Mouse (Mus musculus) heart, postnatal 14 days (tissue): ENCODE measurements at regions not wholly inside any gene's neighbourhood (a gene's known extent, or its start where the extent isn't known, plus 50 kb on each side); places are given as distances from the start of the nearest gene placed in this dataset.

Experiments
- DNase-seq, 2 experiments: peaks; one replicate each; pipeline ENCODE4 v3.0.0; 2021 to 2022
- intact Hi-C: fragments of 180-260 bp; cut with DNase I; formaldehyde crosslinking; loops from one replicate; pipeline ENCODE4 v1.15.1; 2025

DNA sequence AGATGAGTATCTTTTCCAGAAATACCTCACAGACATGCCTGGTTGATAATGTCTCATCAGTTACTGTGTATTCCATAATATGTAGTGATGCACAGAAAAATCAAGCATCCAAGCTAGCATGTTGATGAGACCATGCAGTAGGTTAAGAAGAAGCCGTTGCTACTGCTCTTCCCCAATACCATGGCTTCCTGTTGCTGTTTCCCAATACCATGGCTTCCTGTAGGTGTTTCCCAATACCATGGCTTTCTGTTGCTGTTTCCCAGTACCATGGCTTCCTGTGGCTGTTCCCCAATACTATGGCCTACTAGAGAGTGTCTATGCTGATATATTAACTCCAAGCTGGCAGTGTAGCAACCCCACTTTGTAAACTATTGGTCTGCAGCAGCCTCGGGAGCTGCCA is 253.7 kb downstream of the Stim2 start:
- intact Hi-C loops, result loop anchor here (10.0 kb wide), 1 partner anchor 543 kb away; no protein-coding TSS in a partner anchor
- no peak for DNase-seq

DNA sequence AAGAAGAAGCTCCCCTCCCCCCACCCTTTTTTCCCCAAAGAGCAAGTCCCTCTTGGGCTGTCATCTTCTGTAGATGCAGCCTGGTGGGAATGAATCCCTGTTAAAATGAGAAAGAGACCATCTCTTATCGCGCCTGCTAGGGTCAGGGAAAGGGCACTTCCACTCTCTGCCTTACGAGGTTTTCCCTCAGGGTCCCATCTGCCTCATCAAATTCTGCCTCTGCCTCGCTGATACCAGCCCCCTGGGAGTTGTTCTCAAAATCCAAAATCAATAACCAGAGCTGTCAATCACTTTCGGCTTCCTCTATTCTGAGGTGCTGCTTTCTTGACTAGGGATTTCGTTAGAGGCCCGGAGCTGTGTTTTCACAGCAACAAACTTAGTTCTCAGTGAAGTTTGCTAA is 255.7 kb downstream of the Stim2 start:
- no peak for DNase-seq
- intact Hi-C loops, result loop anchor here (10.0 kb wide), 1 partner anchor 541 kb away; no protein-coding TSS in a partner anchor

DNA sequence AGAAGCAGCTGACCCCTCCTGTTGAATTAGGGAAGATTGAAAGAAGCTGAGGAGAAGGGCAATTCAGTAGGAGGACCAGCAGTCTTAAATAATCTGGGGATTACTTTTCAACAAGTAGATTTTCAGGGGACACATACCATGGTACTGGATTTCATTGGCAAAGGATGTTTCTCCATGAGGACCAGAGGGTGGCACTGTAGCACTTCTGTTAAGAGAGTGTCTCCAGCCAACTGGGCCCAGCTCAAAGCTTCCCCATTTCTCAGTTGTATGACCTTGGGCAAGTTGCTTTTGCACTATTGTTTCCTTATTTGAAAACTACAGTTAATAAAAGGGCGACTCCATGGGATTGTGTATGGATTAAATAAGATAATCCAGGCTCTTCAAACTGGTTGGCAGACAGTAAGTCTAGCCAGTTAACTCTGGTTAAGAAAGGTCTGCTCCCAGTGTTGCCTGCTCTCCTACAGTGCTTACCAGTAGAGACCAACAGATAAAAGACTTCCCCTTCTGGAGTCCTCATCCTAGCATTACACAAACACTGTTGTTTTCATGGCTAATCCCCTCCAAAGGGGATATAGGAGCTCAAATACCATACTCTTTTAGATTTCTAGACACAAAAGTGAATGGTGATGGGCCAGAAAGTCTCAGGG is 259.9 kb downstream of the Stim2 start:
- DNase-seq, result peak; percentile 11 to 43
- intact Hi-C loops, result loop anchor here (10.0 kb wide), 1 partner anchor 537 kb away; no protein-coding TSS in a partner anchor

DNA sequence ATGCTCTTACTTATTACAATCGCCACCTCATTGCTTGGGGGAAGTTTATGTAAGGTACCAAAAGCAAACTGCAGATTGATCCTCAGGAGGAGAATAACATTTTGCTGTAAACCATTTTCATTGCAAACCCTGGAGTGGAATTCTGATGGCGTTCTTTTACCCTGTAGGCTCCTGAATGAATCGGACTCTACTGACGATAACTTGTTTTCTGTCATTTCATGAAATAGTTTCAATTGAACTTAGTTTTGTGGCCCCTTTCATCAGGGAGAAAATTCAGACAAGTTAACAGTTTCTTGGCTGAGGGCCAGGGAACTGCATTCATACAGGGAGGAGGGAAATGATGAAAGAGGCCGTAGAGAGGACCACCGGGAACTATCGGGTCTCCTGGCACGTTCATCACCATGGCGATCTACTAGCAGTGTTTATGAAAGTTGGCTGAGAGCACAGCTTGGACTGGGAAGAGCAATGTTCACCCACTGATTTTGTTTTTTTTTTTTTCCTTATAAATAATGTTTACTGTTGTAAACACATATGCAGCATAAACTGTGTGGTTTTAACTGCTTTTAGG is 266.7 kb downstream of the Stim2 start:
- DNase-seq, result no peak
- intact Hi-C loops, result loop anchor here (10.0 kb wide), 2 partner anchors 160 to 320 kb away; no protein-coding TSS in a partner anchor

DNA sequence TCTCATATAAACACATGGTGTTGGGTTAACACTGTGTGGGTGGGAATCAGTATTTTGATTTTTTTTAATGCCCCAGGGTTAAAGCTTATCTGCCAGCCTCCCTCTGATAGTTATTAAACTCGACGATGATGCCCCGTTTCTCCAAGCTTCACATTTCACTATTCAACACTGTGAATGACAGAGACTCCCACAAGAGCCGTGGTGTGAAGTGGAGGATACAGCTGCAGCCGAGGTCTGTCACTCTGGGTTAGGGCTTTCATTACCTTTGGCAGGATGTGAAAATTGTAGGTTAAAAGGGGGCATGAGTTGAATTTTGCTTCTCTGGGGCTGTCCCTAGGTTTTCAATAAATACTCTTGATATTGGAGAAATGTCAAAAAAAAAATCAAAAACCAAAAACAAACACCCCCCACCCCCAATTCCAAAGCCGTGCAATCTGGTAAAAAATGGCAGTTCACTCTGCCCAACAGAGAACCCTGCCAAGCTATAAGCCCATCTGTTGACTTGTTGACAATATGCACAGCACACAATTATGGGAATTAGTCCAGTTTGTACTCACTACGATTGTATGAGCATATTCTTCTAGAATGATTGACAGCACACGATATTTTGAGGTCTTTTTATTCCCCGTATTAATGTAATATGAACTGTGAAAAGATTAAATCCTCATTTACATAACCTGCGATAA is 269.7 kb downstream of the Stim2 start:
- no peak for DNase-seq
- intact Hi-C loops, result loop anchor here (10.0 kb wide), 2 partner anchors 157 to 317 kb away; no protein-coding TSS in a partner anchor

DNA sequence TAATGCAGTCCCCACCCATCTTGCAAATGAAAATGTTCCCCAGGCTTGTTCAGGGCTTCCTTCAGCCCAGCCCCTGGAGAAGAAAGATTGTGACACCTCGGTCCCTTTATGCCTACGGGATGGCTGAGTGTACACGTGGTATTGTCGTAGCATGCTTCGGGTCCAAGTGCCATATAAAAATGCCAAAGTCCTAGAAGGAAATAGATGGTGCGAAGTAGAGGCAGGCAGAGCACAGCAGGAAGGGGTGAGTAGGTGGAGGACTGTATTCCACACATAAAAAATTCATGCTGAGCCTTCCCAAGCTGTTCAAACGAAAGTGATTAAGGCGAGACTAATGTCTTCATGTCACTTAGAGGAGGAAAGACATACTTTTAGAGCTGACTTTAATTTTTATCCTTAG is 281.1 kb downstream of the Stim2 start:
- no peak for DNase-seq
- intact Hi-C loops, result no loop called here

DNA sequence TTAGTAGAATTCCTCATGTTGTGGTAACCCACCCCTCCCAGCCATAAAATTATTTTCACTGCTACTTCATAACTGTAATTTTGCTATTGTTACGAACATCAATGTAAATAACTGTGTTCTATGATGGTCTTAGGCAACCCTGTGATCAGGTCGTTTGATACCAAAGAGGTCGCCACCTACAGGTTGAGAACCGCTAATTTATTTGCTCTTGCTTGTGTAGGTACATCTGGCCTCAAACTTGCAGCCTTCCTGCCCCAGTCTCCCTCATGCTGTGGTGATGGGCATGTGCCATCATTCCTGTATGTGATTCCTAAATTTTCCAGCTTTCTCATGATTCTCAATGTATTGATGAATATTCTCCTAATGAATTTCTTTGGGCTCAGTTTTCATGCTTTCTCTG is 282.4 kb downstream of the Stim2 start:
- intact Hi-C loops, result no loop called here
- DNase-seq, result no peak

DNA sequence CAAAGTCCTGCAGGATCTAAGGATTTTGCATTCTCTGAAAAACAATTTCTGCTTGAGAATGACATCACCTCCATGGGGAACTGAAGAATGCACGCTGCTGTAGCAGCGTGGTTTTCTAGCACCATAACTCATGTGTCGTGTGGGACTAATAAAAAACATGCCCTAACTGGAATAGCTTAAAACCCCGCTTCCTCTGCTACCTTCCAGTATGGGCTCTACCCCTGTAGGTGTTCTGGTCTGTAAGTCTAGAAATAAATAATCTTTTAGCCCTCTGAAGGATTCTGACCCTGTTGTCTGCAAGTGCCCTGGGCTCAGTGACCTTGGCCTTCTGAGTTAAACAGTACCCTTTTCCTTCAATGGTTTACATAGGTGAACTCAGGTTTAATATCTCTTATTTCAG is 282.8 kb downstream of the Stim2 start:
- intact Hi-C loops, result no loop called here
- DNase-seq, result no peak

DNA sequence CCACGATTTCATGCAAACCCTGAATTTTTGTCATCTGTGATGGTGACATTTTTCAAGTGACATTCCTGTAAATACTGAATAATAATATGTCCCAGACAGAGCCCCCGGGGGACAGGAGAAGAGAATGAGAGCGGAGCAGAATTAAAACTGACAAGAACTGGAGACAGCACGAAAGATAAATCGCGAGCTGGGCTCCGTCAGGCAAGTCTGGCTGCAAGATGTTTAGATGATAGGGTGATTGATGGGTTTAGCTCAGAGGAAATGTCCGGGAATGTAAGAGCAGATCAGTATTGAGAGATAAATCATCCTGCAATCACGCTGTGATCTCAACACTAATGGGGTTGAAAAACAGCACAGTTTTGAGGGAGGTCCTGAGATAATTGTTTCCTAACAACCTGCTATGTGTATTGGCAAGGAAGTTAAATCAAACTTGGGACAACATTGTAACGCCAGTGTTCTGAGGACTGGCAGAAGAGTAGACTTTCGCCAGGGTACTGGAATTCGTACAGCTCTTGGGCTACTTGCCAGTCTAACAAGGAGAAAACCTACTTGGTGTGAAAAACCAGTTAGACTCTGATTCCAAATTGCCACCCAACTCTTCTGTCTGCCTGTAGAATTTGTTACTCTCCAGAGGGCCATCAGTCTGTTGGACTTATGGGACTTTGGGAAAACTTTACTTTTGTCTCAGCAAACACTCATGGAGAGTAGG is 292.2 kb downstream of the Stim2 start:
- no peak for DNase-seq
- intact Hi-C loops, result no loop called here

DNA sequence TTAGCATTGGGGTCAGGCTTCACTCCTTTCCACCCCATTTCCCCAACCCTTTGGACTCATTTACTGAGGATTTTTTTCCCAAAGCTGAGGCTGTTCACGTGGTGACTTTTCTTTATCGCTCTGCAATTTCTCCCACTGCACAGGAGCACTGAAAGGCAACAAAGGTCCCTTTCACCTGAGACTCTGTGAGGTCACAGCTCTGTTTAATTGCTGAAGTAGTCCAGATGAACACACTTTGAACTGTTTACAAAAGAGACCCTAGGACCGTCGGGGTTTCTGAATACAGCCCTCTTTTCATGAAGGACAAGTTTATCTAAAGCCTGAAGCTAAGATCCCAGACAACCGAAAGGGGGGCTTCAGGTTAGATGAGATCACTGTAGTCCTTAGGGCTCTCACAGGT is 293.6 kb downstream of the Stim2 start:
- DNase-seq, result no peak
- intact Hi-C loops, result no loop called here

DNA sequence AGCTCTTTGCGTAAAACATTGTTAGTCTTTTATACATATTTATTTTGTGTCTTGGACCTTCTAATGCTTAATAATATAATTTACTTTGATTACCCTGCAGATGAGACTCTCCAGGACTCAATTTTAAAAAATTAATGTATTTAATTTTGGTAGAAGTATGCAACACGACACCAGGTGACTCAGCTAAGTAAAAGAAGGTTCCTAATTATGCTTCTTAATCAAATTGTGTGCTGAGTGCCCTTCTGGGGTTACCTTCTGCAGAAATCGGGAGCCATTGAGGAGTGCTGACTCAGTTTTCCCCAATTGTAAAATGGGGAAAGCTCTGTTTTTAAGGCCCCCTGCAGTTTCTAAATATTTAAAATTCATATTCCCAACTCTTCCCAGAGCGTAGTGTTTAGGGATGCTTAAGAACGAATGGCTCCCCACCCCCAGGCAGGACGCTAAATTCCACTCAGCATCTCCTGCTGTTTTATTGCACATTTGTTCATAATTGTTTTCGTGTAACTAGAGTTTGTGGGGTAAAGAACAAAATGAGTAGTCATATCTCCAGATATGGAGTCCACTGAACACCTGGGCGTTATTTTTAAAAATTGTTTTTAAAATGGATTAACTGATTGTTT is 315.5 kb downstream of the Stim2 start:
- intact Hi-C loops, result no loop called here
- DNase-seq, result no peak

DNA sequence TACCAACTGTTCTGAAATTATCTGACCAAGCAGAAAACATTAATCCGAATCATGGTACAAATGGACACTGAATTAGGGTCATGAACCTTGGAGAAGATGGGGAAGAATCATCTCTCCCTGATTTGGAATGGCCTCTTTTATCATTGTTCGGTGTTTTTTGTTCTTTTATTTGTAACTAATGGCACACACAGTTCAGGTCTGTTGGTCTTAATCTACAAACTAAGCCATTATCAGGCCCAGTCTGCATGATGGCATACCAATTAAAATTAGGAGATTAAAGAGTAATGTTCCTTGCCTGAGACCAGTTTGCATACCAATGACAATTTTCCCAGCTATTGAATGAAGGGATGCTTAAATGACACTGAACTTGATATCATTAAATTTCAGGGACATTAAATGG is 332.1 kb downstream of the Stim2 start:
- intact Hi-C loops, result no loop called here
- DNase-seq, result no peak

DNA sequence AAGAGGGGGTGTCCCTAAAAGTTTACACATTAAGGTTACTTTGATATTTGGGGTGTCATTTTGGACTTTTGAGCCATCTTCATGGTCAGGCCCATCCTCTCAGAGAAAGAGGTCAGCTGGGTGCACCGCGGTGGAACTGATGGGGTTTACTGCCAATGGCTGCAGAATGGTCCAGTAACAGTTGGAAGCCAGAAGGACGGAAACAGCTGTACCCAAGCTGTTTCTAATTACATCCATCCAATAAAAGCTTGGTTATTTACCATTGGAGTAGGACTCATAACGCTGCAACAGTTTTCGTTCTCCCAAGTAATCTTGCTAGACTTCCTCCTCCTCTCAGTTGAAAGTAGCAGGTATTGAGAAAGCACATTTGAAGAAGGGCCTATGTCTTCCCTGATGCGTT is 344.7 kb downstream of the Stim2 start:
- intact Hi-C loops, result no loop called here
- peak; percentile 6 to 19 for DNase-seq

DNA sequence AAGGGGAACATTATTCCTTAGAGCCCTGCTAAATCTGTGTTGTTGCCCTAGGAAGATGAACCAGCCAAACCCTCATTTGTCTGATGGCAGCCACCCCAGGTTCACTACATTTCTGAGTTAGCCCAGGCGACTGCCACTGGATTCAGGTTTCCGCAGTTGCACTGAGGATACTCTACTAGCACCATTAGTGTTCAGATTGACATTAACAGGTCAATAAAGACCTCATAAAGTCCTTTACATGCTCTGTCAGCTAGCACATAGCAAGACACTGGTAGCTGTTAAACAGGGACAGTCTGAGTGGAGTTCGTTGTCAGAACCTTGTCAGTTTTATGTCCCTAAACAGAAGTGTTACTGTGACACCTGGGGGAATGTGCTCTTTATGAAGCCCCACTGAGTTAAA is 345.1 kb downstream of the Stim2 start:
- DNase-seq, result no peak
- intact Hi-C loops, result no loop called here

DNA sequence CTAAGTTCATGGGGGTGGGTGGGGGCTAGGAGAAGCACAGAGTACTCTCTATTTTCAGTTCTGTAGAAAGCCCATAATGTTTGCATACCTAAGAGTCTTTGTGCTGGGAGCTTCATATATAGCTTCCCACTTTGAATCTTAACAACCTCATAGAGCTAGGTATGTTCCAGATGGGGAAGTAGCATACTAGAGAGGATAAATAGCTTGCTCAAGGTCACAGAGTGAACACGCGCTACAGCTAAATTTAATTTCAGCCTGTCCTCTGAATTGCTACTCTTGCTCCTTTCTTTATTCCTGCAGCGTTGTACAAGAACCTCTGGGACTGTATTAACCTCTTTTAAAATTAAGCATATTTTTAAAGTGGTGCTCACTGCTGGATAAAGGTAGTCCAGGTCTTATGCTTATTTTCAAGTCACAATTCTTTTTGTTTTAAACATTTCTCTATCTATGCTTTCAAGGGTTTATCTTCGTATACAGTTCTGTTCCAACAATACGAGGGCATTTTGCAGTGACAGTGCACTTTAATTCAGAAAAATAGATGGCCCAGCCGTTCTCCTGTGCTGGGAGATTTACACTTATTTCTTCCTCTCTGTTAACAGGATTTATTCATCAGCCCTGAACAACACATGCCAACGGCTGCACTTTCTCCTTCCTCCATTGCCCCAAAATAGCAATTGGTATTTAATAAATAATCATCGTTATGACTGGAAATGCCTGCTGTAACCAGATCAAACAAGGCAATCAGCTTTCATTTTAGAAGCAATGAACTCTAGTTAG is 350.7 kb downstream of the Stim2 start:
- intact Hi-C loops, result no loop called here
- no peak for DNase-seq

DNA sequence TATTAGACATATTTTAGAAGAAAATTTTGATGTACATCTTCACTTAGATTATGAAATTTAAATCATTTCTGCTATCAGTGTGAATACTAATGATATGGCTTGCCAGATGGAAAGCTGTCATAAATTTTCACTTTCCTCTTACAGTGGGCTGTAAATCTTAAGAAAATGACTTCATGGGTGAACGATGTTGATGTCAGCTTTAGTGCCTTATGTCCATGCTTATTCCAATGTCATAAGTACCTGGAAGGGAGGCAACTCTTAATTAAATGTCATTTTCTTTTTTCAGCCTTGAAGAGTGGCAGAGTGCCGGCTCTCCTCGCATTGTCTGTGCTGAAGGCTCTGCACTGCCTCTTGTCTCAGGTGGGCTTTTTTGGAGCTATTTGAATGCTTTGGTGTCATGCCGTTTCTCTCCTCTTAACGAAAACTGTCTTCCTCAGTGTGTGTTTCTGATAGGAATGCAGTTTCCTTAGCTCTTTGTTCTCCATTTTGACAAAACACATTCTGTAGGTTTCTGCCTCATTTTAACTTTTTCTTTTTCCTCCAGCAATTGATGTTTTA is 351.6 kb downstream of the Stim2 start:
- DNase-seq, result no peak
- intact Hi-C loops, result no loop called here

DNA sequence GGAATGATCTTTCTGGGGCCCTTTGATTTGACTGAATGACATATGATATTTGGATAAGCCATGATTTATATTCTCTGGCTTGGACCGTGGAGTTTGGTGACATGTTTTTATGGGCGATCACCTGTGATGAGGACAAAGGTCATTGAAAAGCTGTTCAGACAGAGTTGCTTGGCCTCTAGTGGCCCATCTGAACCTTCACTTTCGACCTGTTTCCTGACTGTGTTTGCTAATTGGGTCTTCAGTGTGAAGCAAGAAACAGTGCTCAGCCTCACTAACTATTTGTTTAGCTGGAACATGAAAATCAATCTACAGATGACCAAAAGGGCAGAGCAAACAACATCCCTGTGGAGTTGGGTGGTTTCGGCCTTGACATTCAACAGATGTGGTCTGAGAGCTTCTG is 357.8 kb downstream of the Stim2 start:
- intact Hi-C loops, result no loop called here
- no peak for DNase-seq

DNA sequence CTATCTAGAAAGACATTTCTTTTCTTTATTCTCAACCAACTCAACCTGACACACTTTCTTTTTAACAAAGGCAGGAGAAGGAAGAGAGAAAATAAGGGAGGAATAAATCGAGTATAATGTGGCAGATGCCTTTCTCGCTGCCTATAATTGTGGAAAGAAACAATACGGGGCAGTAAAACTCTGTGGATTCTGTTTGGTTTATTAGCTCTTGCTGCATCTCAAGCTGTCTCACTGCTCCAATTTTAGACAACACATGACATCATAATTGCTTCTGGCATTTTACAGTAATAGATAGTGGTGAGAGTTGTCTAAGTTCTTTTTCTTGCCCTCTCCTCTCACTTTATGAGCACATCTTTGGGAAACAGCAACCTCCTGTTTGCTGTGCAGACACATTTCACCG is 359.2 kb downstream of the Stim2 start:
- no peak for DNase-seq
- intact Hi-C loops, result no loop called here

DNA sequence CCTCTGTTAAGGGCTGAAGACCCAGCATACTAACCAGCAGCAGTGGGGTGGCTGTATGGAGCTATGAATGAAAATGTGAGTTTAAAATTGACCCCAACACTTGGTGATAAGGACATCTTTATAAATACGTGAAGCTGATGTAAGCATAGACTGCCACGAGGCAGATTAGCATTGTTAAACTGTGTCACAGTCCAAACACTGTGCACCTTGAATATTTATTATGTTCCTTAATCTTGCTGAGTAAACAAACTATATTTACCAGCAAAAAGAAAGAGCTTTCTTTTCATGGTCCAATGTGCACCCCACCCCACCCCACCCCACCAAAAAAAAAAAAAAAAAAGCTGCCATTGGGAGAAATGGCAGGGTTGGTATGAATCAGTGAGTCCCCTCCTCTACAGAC is 359.9 kb downstream of the Stim2 start:
- intact Hi-C loops, result no loop called here
- no peak for DNase-seq
